Mouse (Mus musculus): ENCODE measurements around the gene Des. TPM values are rescaled to one million over a fixed set of nuclear protein-coding genes. Genes with fewer than 3 reads are reported as not detected.

Des gene
- total and polyA plus RNA-seq, 3 experiments: 9.3 to 18.9 (median 11.7) TPM

- TF ChIP-seq ZNF384 (IDR thresholded peaks at IDR 0.05; ENCODE audit: low read depth, low read length): no peak
Measured at GRCm38 (mm10) chr1:75359346-75359745, 783 bp upstream of the Des start (continued).

DNA sequence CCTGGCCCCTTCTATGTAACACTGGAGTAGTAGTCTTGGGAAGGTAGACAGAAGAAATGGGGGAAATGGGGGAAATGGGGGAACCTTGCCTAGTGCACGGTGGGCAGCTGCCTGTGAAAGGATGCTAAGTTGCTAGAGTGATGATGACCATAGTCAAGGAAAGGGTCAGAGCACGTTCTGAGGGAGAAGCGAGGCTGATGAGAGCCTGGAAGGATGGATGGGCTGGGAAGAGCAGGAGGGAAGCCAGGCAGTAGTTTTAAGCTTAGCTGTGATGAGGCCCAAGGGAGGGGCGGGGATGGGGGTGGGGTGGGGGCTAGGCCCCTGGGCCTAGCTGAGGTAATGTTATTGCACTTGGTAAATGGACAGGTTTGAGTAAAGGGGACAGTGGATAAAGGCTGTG is 994 bp downstream of the Des start:
- dilution Hi-C loops (cut with MboI; ENCODE audit: extremely low pct_ligation_motif_present, extremely low pct_unique_long_range_greater_than_20kb, low sequenced_read_pairs) (no loop called here), in situ Hi-C loops (cut with MboI; ENCODE audit: low pct_ligation_motif_present, low pct_unique_long_range_greater_than_20kb, low sequenced_read_pairs) (no loop called here)
- Histone ChIP-seq H3K4me1 (ENCODE audit: control insufficient read depth in 1 of 2, insufficient read depth in 2 of 2) (peaks cover 4 to 17% of the 10 kb centered on the region in 2 experiments; a peak in 3 of 4 replicates), H3K79me2 (replicated peaks; ENCODE audit: control insufficient read depth, extremely low read depth, insufficient read depth, poor library complexity, severe bottlenecking) (no peaks in the 10 kb centered on the region), H3K4me2 (ENCODE audit: insufficient read depth, low read depth, poor library complexity, severe bottlenecking) (no peak overlapping the region), H3K9me3 (replicated peaks; ENCODE audit: low read length) (peaks cover 3% of the 10 kb centered on the region), H3K4me3 (replicated peaks in 1 of 3; ENCODE audit: low read depth in 2 of 3, low read length in 2 of 3, poor library complexity in 1 of 3) (no peak overlapping the region), H3K36me3 (replicated peaks in 1 of 2; ENCODE audit: control insufficient read depth in 1 of 2, insufficient read depth in 1 of 2, low read length in 1 of 2) (peaks cover 0 to 16% of the 10 kb centered on the region in 2 experiments), H3K9ac (ENCODE audit: insufficient read depth, low read depth) (no peak overlapping the region), H3K27ac (ENCODE audit: insufficient read depth, low read depth) (no peak overlapping the region), H3K27me3 (replicated peaks) (no peaks in the 10 kb centered on the region)
- no peak for TF ChIP-seq EP300 (IDR thresholded peaks at IDR 0.05; ENCODE audit: low read length)
- TF ChIP-seq SMC3 (IDR thresholded peaks at IDR 0.05; ENCODE audit: low read depth, low read length): no peak
- TF ChIP-seq POLR2AphosphoS2 (IDR thresholded peaks at IDR 0.05; ENCODE audit: low read depth, low read length): no peak
- no peak for DNase-seq (ENCODE audit: extremely low read depth)

DNA sequence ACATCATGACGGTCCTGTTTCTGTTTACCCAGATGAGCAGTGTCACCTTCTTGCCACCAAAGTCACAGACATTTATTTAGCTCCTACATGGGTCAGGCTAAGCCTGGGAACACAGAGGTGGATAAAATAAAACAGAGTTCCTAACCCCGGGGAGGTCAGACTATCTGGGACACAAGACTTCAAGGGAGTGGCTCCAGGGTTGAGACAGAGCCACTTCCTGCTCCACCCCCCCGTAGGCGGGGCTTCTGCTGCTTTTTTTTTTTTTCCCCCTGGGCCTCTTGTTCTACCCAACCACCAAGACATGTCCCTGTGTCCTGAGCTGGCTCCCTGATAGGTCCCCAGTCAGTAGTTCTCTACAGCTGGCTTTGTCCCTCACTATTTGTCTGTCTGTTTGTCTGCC is 1.6 kb downstream of the Des start:
- Histone ChIP-seq H3K79me2 (replicated peaks; ENCODE audit: control insufficient read depth, extremely low read depth, insufficient read depth, poor library complexity, severe bottlenecking) (no peaks in the 10 kb centered on the region), H3K4me3 (replicated peaks in 1 of 3; ENCODE audit: low read depth in 2 of 3, low read length in 2 of 3, poor library complexity in 1 of 3) (peak overlapping the region in 2 of 3 experiments; percentile 4 to 44), H3K27me3 (replicated peaks) (no peaks in the 10 kb centered on the region), H3K9me3 (replicated peaks; ENCODE audit: low read length) (peaks cover 3% of the 10 kb centered on the region), H3K36me3 (replicated peaks in 1 of 2; ENCODE audit: control insufficient read depth in 1 of 2, insufficient read depth in 1 of 2, low read length in 1 of 2) (peaks cover 0 to 16% of the 10 kb centered on the region in 2 experiments), H3K9ac (ENCODE audit: insufficient read depth, low read depth) (no peak overlapping the region), H3K4me1 (ENCODE audit: control insufficient read depth in 1 of 2, insufficient read depth in 2 of 2) (peaks cover 4 to 14% of the 10 kb centered on the region in 2 experiments; a peak in 3 of 4 replicates), H3K4me2 (ENCODE audit: insufficient read depth, low read depth, poor library complexity, severe bottlenecking) (peak overlapping the region; percentile 19), H3K27ac (ENCODE audit: insufficient read depth, low read depth) (no peak overlapping the region)
- dilution Hi-C loops (cut with MboI; ENCODE audit: extremely low pct_ligation_motif_present, extremely low pct_unique_long_range_greater_than_20kb, low sequenced_read_pairs) (no loop called here), in situ Hi-C loops (cut with MboI; ENCODE audit: low pct_ligation_motif_present, low pct_unique_long_range_greater_than_20kb, low sequenced_read_pairs) (no loop called here)
- peak; percentile 83 for DNase-seq (ENCODE audit: extremely low read depth)
- TF ChIP-seq MAX (IDR thresholded peaks at IDR 0.05; ENCODE audit: low read length) (no peak), HCFC1 (IDR thresholded peaks at IDR 0.05; ENCODE audit: low read depth, low read length) (peak; percentile 44), BHLHE40 (IDR thresholded peaks at IDR 0.05; ENCODE audit: low read depth, low read length) (no peak), POLR2AphosphoS2 (IDR thresholded peaks at IDR 0.05; ENCODE audit: low read depth, low read length) (no peak), KAT2A (IDR thresholded peaks at IDR 0.05; ENCODE audit: insufficient replicate concordance, low read length) (no peak), RAD21 (IDR thresholded peaks at IDR 0.05; ENCODE audit: low read depth, low read length) (no peak), GABPA (IDR thresholded peaks at IDR 0.05; ENCODE audit: insufficient replicate concordance, low read depth, low read length) (no peak), SIN3A (IDR thresholded peaks at IDR 0.05; ENCODE audit: low read length) (no peak), MEF2A (IDR thresholded peaks at IDR 0.05; ENCODE audit: borderline replicate concordance, low read depth, low read length) (no peak), NELFE (IDR thresholded peaks at IDR 0.05; ENCODE audit: low read depth, low read length) (peak; percentile 45; the same call in 1 of the 2 replicates), ZKSCAN1 (IDR thresholded peaks at IDR 0.05; ENCODE audit: borderline replicate concordance, low read depth, low read length) (no peak), SMC3 (IDR thresholded peaks at IDR 0.05; ENCODE audit: low read depth, low read length) (no peak), MXI1 (IDR thresholded peaks at IDR 0.05; ENCODE audit: low read depth, low read length) (no peak), PAX5 (IDR thresholded peaks at IDR 0.05; ENCODE audit: low read length) (no peak), TCF12 (IDR thresholded peaks at IDR 0.05; ENCODE audit: low read depth, low read length) (peak; percentile 38; the same call in 1 of the 2 replicates), ZNF384 (IDR thresholded peaks at IDR 0.05; ENCODE audit: low read depth, low read length) (peak; percentile 98), JUN (IDR thresholded peaks at IDR 0.05; ENCODE audit: insufficient read depth, low read depth, low read length) (no peak), TBP (conservative IDR thresholded peaks at IDR 0.05; ENCODE audit: low read depth, low read length) (peak; percentile 47; the same call in 1 of the 2 replicates), ZMIZ1 (IDR thresholded peaks at IDR 0.05; ENCODE audit: low read depth, low read length) (no peak), IRF4 (IDR thresholded peaks at IDR 0.05; ENCODE audit: low read depth, low read length) (no peak), CTCF (conservative IDR thresholded peaks at IDR 0.05 in 1 of 2, IDR thresholded peaks at IDR 0.05 in 1 of 2; ENCODE audit: low read depth in 2 of 2, low read length in 2 of 2) (no peak), JUND (conservative IDR thresholded peaks at IDR 0.05; ENCODE audit: low read depth, low read length) (no peak), CHD1 (IDR thresholded peaks at IDR 0.05; ENCODE audit: low read depth, low read length) (no peak), MAFK (IDR thresholded peaks at IDR 0.05; ENCODE audit: insufficient replicate concordance, low read length) (no peak), NRF1 (IDR thresholded peaks at IDR 0.05; ENCODE audit: low read depth, low read length) (no peak), POLR2A (IDR thresholded peaks at IDR 0.05; ENCODE audit: low read depth, low read length) (peak; percentile 41; the same call in 1 of the 2 replicates), ELF1 (IDR thresholded peaks at IDR 0.05; ENCODE audit: low read depth, low read length) (peak; percentile 87), EP300 (IDR thresholded peaks at IDR 0.05; ENCODE audit: low read length) (no peak), E2F4 (IDR thresholded peaks at IDR 0.05; ENCODE audit: insufficient replicate concordance, low read depth, low read length) (no peak), USF2 (conservative IDR thresholded peaks at IDR 0.05; ENCODE audit: low read depth, low read length) (no peak), UBTF (IDR thresholded peaks at IDR 0.05; ENCODE audit: low read depth, low read length) (no peak)

Data from CH12.LX (cell line).